Mouse (Mus musculus): Measurements from ENCODE around the gene Ascl2. TPM values are rescaled to one million over a fixed set of nuclear protein-coding genes. Genes with fewer than 3 reads are reported as not detected.
A peak's percentile ranks its signal among the peaks of the same experiment; 100 is the strongest.

Ascl2 gene
- polyA plus RNA-seq, 1 experiment: not detected

DNA sequence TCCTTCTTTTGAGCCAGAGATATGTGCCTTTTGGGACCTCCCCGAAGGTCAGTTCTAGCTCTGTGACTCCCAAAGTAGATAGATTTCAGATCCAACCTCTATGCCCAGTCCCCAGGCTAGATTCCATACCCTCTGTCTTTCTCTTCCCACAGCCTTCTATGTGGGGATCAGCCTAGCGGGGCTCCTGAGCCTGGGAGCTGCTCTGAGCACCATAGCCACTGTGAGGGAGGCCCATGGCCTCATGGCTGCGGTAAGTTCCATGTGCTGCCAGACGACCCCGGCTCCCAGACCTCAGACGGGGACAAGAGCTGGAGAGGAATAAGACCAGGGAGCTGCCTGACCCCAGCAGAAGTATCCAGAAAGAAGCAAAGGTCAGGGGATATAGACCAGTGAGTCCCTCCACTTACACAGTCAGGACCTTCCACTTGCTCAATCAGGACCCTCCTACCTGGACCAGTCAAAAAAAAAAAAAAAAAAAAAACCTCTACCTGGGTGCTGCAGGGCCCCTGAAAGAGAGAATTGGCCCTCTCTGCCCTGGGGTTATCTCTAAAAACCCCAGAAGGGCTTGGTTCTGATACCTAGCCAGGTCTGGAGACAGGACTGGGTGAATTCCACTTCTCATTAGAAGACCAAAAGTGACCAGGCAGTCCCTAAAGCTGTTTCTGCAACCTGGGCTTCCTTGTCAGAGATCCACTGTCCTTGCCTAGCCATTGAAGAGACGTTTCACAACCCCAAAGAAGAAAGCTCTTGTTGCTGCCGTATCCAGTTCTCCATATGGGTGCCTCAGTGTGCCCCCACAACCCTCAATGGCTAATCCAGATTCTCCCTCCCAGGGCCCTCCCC, 37.9 kb upstream of the Ascl2 start:
- Histone ChIP-seq H3K4me1 (ENCODE audit: control insufficient read depth, insufficient read depth, insufficient read length, low read length) (peaks cover 10% of the 10 kb centered on the region), H3K4me3 (ENCODE audit: insufficient read depth, low read depth, low read length) (no peak overlapping the region), H3K27ac (replicated peaks; ENCODE audit: low read depth, low read length) (no peak overlapping the region)

DNA sequence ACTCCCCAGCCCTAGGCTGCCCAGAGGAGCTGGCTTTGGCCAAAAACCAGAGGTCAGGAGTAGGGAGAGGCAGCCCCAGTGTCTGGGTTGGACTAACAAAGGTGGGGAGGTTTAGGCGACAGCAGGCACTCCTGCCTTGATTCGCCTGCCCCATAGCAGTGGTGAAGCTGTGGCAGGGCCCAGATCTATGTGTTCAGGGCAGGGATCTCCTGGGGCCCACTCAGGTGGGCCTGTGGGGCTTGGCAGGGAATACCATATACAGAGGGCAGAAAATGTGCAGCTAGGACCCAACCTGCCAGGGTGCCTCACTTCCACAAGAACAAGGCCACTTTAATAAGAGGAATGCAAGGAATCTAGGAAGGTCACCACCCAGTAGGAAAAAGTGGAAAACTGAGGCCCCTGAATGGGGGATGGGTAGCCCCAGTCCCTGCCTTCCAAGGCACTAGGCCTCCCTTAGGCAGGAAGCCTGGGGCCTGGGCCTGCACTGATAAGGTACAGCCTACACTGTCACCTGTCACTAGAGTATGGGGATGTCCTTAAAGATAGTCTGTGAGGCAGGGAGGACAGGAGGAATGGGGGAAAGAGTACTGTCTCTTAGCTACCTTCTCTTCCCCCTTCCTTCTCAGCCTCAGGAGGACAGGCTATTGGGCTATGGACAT, 37.2 kb upstream of the Ascl2 start:
- H3K4me3 ChIP-seq (ENCODE audit: insufficient read depth, low read depth, low read length): peak overlapping the region; percentile 9
- H3K27ac ChIP-seq (replicated peaks; ENCODE audit: low read depth, low read length): 0 out of 2 replicates have a peak overlapping the region, but pooled peaks have one; percentile 17
- H3K4me1 ChIP-seq (ENCODE audit: control insufficient read depth, insufficient read depth, insufficient read length, low read length): peaks cover 10% of the 10 kb centered on the region

DNA sequence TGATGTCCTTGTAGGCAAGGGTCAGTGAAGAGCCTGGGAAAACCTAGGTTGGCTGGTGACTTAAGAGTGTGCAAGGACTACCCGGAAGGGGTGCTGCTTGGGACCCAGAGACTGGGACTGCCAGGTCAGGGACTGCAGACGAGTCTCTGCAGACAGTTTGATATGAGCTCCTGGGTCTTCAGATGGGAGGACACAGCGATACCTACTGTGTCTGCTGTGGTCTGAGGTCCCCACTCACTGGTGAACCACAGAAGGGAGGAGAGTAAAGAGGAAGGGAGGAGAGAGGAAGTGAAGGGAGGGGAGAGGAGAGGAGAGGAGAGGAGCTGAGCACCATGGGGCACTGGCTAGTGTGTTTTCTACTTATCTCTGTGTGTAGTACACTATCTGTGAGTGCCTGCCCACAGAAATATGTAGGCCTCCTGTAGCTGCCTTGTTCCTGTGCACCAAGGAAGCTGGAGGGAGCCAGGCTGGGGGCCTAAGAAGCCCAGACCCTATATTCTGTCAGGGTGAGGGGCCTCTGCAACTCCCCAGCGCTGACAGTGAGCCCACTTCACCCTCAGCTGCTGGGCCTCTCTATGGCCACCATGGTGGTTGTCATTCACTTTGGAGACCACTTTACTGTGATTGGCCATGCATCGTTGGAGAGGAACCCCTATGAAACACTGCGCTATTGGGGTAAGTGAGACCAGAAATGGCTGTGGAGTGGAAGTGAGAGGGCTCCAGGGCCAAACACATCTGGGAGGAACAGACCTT, 36.5 kb upstream of the Ascl2 start:
- H3K27ac ChIP-seq (replicated peaks; ENCODE audit: low read depth, low read length): 0 out of 2 replicates have a peak overlapping the region, but pooled peaks have one; percentile 19
- peaks cover 10% of the 10 kb centered on the region for H3K4me1 ChIP-seq (ENCODE audit: control insufficient read depth, insufficient read depth, insufficient read length, low read length)

DNA sequence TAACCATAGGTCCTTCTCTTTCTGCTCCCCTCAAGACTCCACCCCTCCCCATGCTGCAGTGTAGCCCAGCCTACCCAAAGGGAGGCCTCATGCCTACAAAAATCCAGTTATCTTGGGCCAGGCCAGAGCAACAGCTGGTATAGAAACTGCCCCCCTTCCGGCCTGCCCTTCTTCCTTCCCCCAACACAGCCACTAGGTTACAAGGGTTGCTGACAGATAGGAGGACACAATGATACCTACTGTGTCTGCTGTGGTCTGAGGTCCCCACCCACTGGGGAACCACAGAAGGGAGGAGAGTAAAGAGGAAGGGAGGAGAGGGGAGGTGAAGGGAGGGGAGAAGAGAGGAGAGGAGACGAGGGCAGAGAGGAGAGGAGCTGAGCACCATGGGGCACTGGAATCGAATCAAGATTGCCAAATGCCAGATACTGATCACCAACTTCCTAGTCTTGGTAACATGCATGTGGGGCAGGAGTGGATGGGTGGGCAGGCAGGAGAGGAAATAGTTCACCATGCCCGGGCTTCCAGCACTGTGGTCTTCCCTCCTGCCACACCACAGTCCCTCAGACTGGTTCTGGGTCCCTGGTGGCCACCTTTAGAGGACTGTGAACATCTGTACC, 35.8 kb upstream of the Ascl2 start, which contains the start of gene Tspan32:
Tspan32 (plus strand) TSS at position 320 of the 617 bp plus-strand sequence.
- Histone ChIP-seq H3K4me1 (ENCODE audit: control insufficient read depth, insufficient read depth, insufficient read length, low read length) (peaks cover 10% of the 10 kb centered on the region), H3K27ac (replicated peaks; ENCODE audit: low read depth, low read length) (0 out of 2 replicates have a peak within 1 kb of the TSS, but pooled peaks have one; percentile 19), H3K4me3 (ENCODE audit: insufficient read depth, low read depth, low read length) (peak within 1 kb of the TSS; percentile 9; the same call in 1 of the 2 replicates)

More for the DNA sequence above, 36.5 kb upstream of the Ascl2 start:
- H3K4me3 ChIP-seq (ENCODE audit: insufficient read depth, low read depth, low read length): peak overlapping the region; percentile 9

DNA sequence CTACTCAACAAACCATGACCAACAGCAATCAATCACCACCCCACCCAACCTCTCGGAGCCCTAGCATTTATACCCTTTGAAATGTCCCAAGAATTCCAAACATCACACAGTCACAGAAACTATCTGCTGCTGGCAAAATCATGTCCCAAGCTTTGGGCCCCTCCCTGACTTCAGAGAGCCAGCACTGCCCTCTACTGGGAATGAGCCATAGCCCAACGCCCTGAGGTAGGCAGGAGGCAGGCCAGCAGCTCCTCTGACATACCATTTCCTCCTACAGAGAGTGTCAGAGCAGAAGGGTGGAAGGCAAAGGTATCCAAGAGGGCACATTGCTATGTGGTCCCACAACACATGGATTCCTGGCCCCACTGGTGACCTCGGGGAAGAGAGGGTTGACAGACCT, 33.6 kb upstream of the Ascl2 start:
- H3K27ac ChIP-seq (replicated peaks; ENCODE audit: low read depth, low read length): no peak overlapping the region
- H3K4me1 ChIP-seq (ENCODE audit: control insufficient read depth, insufficient read depth, insufficient read length, low read length): no peaks in the 10 kb centered on the region
- H3K4me3 ChIP-seq (ENCODE audit: insufficient read depth, low read depth, low read length): no peak overlapping the region

DNA sequence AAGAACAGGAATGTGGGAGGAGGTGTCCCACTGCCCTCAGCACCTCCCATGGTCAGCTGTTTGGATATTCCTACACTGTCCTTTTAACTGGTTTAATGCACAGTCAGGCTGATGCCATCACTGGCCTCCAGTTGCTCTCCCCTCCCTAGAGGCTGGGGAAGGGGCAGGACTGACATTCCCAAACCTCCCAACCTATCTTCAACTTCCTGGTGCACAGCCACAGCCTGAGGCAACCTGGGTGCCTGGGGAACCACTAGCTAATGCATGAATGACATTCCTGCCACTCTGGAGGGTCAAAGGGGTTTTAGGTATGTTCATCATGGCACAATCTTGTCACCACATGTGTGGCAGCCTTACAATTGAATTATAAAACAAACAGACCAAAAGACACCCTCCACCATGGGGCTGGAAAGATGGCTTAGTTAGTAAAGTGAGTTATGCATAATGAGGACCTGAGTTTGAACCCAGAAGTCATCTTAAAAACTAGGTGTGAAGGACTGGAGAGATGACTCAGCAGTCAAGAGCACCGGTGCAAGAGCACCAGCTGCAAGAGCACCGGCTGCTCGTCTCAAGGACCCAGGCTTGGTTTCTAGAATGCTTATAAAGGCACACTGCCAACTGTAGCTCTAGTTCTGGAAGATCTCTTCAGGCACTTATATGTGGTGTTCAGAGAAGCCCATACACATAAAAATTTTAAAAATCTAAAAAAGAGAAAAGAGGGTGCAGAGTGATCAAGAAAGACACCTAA, 28.5 kb upstream of the Ascl2 start:
- H3K27ac ChIP-seq (replicated peaks; ENCODE audit: low read depth, low read length): no peak overlapping the region
- no peak overlapping the region for H3K4me3 ChIP-seq (ENCODE audit: insufficient read depth, low read depth, low read length)
- H3K4me1 ChIP-seq (ENCODE audit: control insufficient read depth, insufficient read depth, insufficient read length, low read length): no peaks in the 10 kb centered on the region

DNA sequence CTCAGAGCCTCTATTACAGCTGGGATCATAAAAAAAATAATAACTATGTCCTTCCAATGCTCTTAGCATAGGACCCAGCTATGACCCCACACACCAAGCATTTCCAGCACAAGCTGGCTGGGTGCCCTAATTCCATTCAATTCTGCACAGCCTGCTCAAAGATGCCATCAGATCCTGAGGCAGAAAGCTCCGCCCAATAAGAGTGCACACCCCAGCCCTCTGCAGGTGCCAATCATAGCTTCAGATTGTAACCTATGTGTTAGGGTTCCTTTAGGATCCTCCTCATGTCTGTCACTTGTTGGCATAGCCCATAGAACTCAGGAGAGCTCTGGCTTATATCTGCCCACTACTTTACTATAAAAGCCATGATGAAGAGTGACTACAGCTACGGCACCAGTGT, 27.9 kb upstream of the Ascl2 start:
- H3K4me3 ChIP-seq (ENCODE audit: insufficient read depth, low read depth, low read length): no peak overlapping the region
- no peak overlapping the region for H3K27ac ChIP-seq (replicated peaks; ENCODE audit: low read depth, low read length)
- H3K4me1 ChIP-seq (ENCODE audit: control insufficient read depth, insufficient read depth, insufficient read length, low read length): no peaks in the 10 kb centered on the region

DNA sequence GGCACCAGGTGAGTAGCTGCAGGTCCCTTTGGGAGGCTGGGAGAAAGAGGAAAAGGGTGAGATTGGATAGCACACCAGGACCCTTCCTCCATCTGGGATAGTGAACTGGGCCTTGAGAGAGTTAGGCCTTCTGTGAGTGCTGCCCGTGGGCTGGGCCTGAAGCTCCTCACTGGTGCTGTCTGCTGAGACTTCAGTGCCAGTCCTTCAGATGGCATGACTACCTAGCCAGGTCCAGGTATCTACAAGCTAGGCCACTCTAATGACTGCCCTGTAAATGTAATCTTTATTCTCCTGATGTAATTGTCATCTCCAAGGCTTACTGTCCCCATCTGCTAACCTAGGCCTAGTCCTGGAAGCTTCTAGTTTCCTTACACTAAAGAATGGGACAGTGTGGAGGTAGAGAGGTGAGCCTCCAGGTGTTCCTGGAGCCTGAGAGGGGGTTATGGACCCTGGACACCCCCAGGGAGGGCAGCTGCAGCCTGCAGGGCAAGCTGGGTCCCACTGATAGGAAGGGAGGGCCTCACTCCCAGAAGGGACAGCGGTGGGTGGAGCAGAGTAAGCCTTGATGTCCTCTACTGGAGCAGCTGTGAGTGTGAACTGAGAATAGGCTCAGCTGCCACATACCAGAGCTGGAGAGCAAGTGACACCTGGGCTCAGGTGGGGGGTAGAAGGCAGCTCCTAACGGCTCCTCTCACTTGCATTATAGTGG, 26.7 kb upstream of the Ascl2 start:
- no peaks in the 10 kb centered on the region for H3K4me1 ChIP-seq (ENCODE audit: control insufficient read depth, insufficient read depth, insufficient read length, low read length)
- no peak overlapping the region for H3K27ac ChIP-seq (replicated peaks; ENCODE audit: low read depth, low read length)
- no peak overlapping the region for H3K4me3 ChIP-seq (ENCODE audit: insufficient read depth, low read depth, low read length)

DNA sequence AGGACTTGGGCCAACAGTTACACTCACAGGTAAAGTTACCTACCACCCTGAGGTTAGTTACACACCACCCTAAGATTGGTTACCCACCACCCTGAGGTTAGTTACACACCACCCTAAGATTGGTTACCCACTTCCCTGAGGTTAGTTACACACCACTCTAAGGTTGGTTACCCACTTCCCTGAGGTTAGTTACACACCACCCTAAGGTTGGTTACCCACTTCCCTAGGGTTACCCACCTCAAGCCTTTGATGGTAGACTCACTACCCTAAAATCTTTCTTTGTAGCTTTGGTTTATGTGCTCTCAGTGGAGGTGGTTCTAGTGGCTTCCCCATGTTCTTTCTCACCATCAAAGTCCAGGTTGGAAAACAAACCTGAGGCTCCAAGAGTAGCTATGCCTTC, 25.9 kb upstream of the Ascl2 start:
- H3K4me3 ChIP-seq (ENCODE audit: insufficient read depth, low read depth, low read length): no peak overlapping the region
- no peaks in the 10 kb centered on the region for H3K4me1 ChIP-seq (ENCODE audit: control insufficient read depth, insufficient read depth, insufficient read length, low read length)
- no peak overlapping the region for H3K27ac ChIP-seq (replicated peaks; ENCODE audit: low read depth, low read length)

DNA sequence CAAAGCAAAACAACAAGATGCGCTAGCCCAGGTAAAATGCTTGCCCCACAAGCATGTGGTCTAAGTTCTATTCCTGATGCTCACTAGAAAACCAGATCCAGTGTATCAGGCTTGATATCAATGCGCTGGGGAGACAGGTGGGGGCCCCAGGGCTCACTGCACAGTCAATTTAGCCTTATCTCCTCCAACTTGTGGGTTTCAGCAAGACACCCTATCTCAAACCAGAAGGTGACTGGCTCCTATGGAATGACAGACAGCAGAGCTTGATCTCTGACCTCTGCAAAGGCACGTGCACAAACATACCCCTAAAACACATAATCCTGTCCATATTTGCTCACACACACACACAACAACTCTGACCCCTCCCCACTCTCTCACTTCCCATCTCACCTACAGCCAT, 18.7 kb upstream of the Ascl2 start:
- H3K27ac ChIP-seq (replicated peaks; ENCODE audit: low read depth, low read length): no peak overlapping the region
- H3K4me1 ChIP-seq (ENCODE audit: control insufficient read depth, insufficient read depth, insufficient read length, low read length): no peaks in the 10 kb centered on the region
- no peak overlapping the region for H3K4me3 ChIP-seq (ENCODE audit: insufficient read depth, low read depth, low read length)

DNA sequence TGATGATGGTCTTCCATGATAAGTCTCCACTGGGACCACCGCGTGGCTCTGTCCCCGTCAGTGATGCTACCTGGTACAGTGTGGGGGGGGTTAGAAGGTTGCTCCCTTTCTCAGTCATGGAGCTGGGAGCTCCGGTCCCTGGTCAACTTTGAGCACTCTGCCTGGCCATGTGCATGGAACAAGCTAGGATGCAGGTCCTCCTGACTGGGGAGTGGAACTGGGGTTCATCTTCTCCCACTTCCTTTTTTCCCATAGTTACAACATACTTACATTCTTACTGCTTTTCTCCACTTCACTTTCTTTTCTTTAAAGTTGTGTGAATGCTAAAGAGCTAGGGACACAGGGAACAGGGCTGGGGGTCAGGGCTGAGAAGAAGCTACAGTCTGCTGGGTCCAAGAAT, 16.1 kb upstream of the Ascl2 start:
- Histone ChIP-seq H3K4me1 (ENCODE audit: control insufficient read depth, insufficient read depth, insufficient read length, low read length) (no peaks in the 10 kb centered on the region), H3K4me3 (ENCODE audit: insufficient read depth, low read depth, low read length) (no peak overlapping the region), H3K27ac (replicated peaks; ENCODE audit: low read depth, low read length) (no peak overlapping the region)

DNA sequence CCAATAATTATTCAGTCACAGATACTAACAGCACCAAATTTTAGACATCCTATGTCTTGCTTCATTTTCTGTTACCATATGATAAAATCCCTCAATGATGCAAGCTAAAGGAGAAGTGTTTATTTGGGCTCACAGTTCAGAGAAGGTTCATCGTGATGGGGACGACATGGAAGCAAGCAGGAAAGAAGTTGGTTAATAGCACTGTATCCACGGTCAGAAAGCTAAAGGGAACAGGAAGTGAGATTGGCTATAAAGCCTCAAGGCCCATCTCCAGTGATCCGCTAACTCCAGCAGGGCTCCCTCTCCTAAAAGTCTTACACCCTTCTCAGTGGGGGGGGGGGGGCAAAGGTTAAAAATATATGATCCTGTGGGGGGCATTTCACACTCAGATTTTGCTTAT, 12.8 kb upstream of the Ascl2 start:
- H3K27ac ChIP-seq (replicated peaks; ENCODE audit: low read depth, low read length): no peak overlapping the region
- no peak overlapping the region for H3K4me3 ChIP-seq (ENCODE audit: insufficient read depth, low read depth, low read length)
- H3K4me1 ChIP-seq (ENCODE audit: control insufficient read depth, insufficient read depth, insufficient read length, low read length): no peaks in the 10 kb centered on the region

DNA sequence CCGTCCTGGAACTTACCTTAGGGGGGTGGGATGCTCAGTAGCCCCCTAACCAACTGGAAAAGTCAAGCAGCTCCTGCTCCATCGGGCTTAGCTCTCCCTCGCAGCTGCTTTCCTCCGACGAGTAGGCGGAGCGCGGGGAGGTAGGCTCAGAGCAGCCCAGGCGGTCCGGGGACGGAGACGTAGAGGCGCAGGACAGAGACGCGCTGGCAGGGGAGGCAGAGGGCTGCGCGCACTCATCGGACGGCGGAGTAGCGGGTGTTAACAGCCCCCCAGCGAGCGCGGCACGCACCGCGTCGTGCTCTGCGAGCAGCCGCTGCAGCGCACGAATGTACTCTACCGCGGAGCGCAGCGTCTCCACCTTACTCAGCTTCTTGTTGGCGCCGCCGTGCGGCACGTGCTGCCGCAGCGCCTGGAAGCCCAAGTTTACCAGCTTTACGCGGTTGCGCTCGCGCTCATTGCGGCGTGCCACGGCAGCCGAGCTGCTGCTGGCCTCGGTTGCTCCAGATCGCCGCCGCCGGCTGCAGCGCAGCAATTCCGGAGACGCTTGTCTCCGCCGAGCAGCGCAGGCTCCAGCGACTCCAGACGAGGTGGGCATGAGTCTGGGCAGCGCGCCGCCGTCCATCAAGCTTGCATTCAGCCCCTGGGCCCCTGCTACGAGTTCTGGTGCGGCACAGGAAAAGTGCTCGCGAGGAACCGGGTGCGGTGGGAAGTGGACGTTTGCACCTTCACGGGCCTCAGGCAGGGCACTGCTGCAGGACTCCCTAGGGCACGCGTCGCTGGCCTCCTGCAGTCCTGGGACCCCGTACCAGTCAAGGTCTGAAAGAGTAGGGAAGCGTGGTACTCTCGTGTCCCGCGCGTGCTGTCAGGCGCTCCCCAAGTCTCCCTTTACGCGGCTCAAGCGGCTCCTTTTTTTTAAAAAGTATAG, 918 bp downstream of the Ascl2 start:
- H3K4me1 ChIP-seq (ENCODE audit: control insufficient read depth, insufficient read depth, insufficient read length, low read length): no peaks in the 10 kb centered on the region
- peak overlapping the region; percentile 36 for H3K4me3 ChIP-seq (ENCODE audit: insufficient read depth, low read depth, low read length)
- no peak overlapping the region for H3K27ac ChIP-seq (replicated peaks; ENCODE audit: low read depth, low read length)

Measured in brown adipose tissue, adult 24 weeks (tissue).